Mouse (Mus musculus): ENCODE data around the gene Rfc5.

- TF ChIP-seq EP300 (IDR thresholded peaks at IDR 0.05; ENCODE audit: low read depth) = no peak
- no peak for TF ChIP-seq CTCF (IDR thresholded peaks at IDR 0.05; ENCODE audit: low read depth)
These were observed 25.0 kb upstream of the Rfc5 start, which contains the start of gene Ksr2 for GRCm38 (mm10) chr5:117413507-117414501.

Data from heart, postnatal 0 days (tissue).